Mouse (Mus musculus) hindbrain, embryonic 12.5 days (tissue): Measurements from ENCODE around the gene Rcan2. TPM values are rescaled to one million over a fixed set of nuclear protein-coding genes. Genes with fewer than 3 reads are reported as not detected.

Experiments used
- ATAC-seq: fragments of 200-750 bp; cut with Nextera tagmentation; 2 replicates; pipeline ENCODE4 v1.8.0; 2017; ENCODE audit warnings: moderate TSS enrichment; ENCODE audit not compliant: low FRiP score
- H3K27ac ChIP-seq: fragments of 300-500 bp; sonication (generic); 2 replicates; pipeline ENCODE4 v1.5.1; 2016; ENCODE audit warnings: mild to moderate bottlenecking
- H3K27me3 ChIP-seq: fragments of 300-500 bp; sonication (generic); 2 replicates; pipeline ENCODE4 v1.6.1; 2016; ENCODE audit warnings: mild to moderate bottlenecking
- H3K36me3 ChIP-seq: fragments of 300-500 bp; sonication (generic); 2 replicates; pipeline ENCODE4 v1.6.1; 2016; ENCODE audit warnings: mild to moderate bottlenecking
- H3K4me1 ChIP-seq: fragments of 300-500 bp; sonication (generic); 2 replicates; pipeline ENCODE4 v1.6.1; 2016
- H3K4me2 ChIP-seq: fragments of 300-500 bp; sonication (generic); replicated peaks from 2 replicates; pipeline ENCODE4 v1.6.1; 2016; ENCODE audit warnings: mild to moderate bottlenecking
- H3K4me3 ChIP-seq: fragments of 300-500 bp; sonication (generic); 2 replicates; pipeline ENCODE4 v1.5.1; 2016; ENCODE audit warnings: mild to moderate bottlenecking
- H3K9ac ChIP-seq: fragments of 300-500 bp; sonication (generic); 2 replicates; pipeline ENCODE4 v1.6.1; 2016; ENCODE audit warnings: mild to moderate bottlenecking, moderate library complexity
- H3K9me3 ChIP-seq: fragments of 300-500 bp; sonication (generic); replicated peaks from 2 replicates; pipeline ENCODE4 v1.6.1; 2016; ENCODE audit warnings: mild to moderate bottlenecking
- WGBS: fragments of 180-500 bp; shearing (Covaris S2); methylation state at CpG from one replicate; pipeline ENCODE4 v1.1.7; 2016; 5-methylcytosine and 5-hydroxymethylcytosine counted together
- polyA plus RNA-seq: library from polyadenylated mRNA; unstranded; fragments of >200 nt; fragmentation: Nextera tagmentation; extraction: Ambion mirVana; gene quantifications from 2 replicates; pipeline ENCODE4 v1.2.1, GENCODE M21; 2016

Rcan2 gene
- polyA plus RNA-seq, 1 experiment from 2014 or later, result 51.9 TPM

DNA sequence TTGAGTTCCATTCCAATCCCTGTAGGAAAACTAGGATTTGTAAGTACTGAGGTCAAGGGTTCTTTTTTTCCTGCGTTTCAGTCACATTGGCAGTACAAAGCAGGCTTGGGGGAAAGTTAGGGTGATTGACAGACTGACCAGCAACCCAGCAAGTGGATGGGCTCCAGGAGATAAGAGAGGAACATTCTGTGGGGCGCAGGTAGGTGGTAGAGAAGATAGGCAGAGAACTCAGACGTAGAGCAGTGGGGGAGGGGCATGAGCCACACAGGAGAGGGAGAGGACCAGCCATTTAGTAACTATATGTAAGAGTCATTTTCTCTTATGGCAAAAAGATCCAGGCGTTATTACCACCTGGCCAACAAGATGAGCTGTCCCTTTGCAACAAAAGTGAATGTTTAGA, 96.2 kb downstream of the Rcan2 start:
- H3K36me3 ChIP-seq, result no peaks in the 10 kb centered on the region
- H3K4me2 ChIP-seq, result no peak overlapping the region
- no peak overlapping the region for H3K4me3 ChIP-seq
- H3K27me3 ChIP-seq, result no peaks in the 10 kb centered on the region
- no peak overlapping the region for H3K9ac ChIP-seq
- ATAC-seq, result no peak
- H3K27ac ChIP-seq, result no peak overlapping the region
- no peaks in the 10 kb centered on the region for H3K4me1 ChIP-seq
- 65% methylated on average over 4 of the region's 4 CpGs for WGBS
- no peaks in the 10 kb centered on the region for H3K9me3 ChIP-seq

GRCm38 (mm10) chr17:43899405-43900092, 98.4 kb downstream of the Rcan2 start:
- ATAC-seq, result no peak
- H3K4me3 ChIP-seq, result no peak overlapping the region

GRCm38 (mm10) chr17:43900133-43900532, 99.0 kb downstream of the Rcan2 start:
- Histone ChIP-seq H3K4me3 (no peak overlapping the region), H3K27ac (no peak overlapping the region), H3K4me2 (no peak overlapping the region), H3K9me3 (no peaks in the 10 kb centered on the region), H3K27me3 (no peaks in the 10 kb centered on the region), H3K36me3 (no peaks in the 10 kb centered on the region), H3K4me1 (no peaks in the 10 kb centered on the region), H3K9ac (no peak overlapping the region)
- 88% methylated on average over 1 of the region's 1 CpGs for WGBS
- ATAC-seq, result no peak

More at GRCm38 (mm10) chr17:43899405-43900092, 98.4 kb downstream of the Rcan2 start:
- no peak overlapping the region for H3K27ac ChIP-seq
- no peaks in the 10 kb centered on the region for H3K4me1 ChIP-seq
- H3K9me3 ChIP-seq, result no peaks in the 10 kb centered on the region
- H3K27me3 ChIP-seq, result no peaks in the 10 kb centered on the region
- no peaks in the 10 kb centered on the region for H3K36me3 ChIP-seq
- no peak overlapping the region for H3K9ac ChIP-seq
- 83% methylated on average over 4 of the region's 4 CpGs for WGBS
- no peak overlapping the region for H3K4me2 ChIP-seq

- Histone ChIP-seq H3K36me3 (no peaks in the 10 kb centered on the region), H3K9me3 (no peaks in the 10 kb centered on the region), H3K9ac (no peak overlapping the region), H3K4me1 (no peaks in the 10 kb centered on the region), H3K27me3 (no peaks in the 10 kb centered on the region), H3K27ac (no peak overlapping the region), H3K4me3 (no peak overlapping the region), H3K4me2 (no peak overlapping the region)
- ATAC-seq, result no peak
- WGBS, result 84% methylated on average over 3 of the region's 3 CpGs
These were observed 100.3 kb downstream of the Rcan2 start for GRCm38 (mm10) chr17:43901474-43901873.

DNA sequence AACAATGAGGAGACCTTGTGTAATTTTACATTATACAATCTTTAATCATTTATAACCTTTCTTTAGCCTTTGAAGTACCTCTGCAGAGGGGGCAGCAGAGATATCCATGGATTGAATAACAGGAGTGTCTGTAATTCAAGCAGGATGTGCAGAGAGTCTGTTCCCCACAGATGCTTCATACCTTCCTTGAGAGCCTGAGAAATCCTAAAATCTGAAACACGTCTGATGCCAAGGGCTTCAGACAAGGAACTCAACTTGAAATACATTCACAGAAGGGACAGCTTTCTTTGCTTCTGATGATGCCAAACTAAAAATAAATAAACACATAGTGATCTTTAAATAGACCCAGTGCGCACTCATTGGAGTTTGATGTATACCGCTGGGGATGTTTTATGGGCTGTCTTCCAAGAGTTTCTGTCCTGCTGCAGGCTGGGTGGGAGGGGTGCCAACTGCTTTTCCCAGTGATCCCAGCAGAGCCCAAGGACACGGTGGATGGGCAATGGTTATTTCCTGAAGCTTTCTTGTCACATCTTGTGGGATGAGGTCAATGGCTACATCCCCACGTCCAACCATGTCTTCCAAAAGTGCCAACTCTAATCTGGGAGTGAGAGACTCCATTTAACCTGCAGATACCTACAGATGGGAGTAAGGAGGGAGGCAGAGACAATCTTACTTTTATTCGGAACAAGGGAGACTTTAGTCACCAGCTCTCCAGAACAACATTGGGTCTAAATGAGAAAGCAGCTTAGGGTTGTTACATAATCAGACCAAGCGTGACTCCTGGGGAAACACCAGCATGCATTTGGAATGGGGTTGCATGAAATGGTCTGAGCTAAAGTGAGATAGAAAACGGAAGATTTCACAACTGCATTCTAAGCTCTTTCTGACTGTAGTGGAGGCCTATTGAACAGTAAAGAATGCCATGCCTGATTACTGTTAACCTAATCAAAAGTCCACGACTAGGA, 102.9 kb downstream of the Rcan2 start:
- Histone ChIP-seq H3K4me2 (no peak overlapping the region), H3K4me3 (no peak overlapping the region), H3K27me3 (no peaks in the 10 kb centered on the region), H3K36me3 (no peaks in the 10 kb centered on the region), H3K9me3 (no peaks in the 10 kb centered on the region), H3K27ac (no peak overlapping the region), H3K4me1 (no peaks in the 10 kb centered on the region), H3K9ac (no peak overlapping the region)
- 82% methylated on average over 9 of the region's 9 CpGs for WGBS
- ATAC-seq, result no peak

- no peak overlapping the region for H3K9ac ChIP-seq
- H3K36me3 ChIP-seq, result no peaks in the 10 kb centered on the region
- no peak overlapping the region for H3K4me3 ChIP-seq
- WGBS, result 94% methylated on average over 7 of the region's 7 CpGs
- no peaks in the 10 kb centered on the region for H3K4me1 ChIP-seq
- no peak for ATAC-seq
- no peak overlapping the region for H3K4me2 ChIP-seq
- no peak overlapping the region for H3K27ac ChIP-seq
- H3K9me3 ChIP-seq, result no peaks in the 10 kb centered on the region
- H3K27me3 ChIP-seq, result no peaks in the 10 kb centered on the region
These were observed 103.7 kb downstream of the Rcan2 start for GRCm38 (mm10) chr17:43904896-43905295.

GRCm38 (mm10) chr17:43906728-43907127, 105.6 kb downstream of the Rcan2 start:
- H3K4me3 ChIP-seq, result no peak overlapping the region

DNA sequence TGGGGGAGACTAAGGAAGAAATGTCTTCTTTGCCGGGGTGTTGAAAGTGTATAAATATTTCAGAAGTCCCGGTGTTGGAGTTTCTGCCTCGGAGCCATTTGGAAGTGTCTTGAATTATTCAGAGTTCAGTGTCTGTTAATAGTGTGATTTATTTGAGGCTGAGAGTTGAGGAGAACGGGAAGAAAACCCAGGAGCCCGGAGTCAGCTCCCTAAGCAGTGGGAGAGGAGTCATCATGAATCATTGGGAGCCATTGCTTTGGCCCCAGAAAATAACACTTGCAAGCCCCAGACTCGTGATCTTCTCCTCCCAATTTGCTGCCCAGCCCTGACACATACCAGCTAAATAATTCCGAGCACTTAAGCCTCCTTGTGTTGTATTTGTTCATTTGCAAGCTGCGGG, 115.0 kb downstream of the Rcan2 start:
- no peak overlapping the region for H3K27ac ChIP-seq

More at GRCm38 (mm10) chr17:43906728-43907127, 105.6 kb downstream of the Rcan2 start:
- H3K9ac ChIP-seq, result no peak overlapping the region
- H3K36me3 ChIP-seq, result no peaks in the 10 kb centered on the region
- no peak for ATAC-seq
- H3K4me2 ChIP-seq, result no peak overlapping the region
- H3K9me3 ChIP-seq, result no peaks in the 10 kb centered on the region
- H3K27me3 ChIP-seq, result no peaks in the 10 kb centered on the region
- no peaks in the 10 kb centered on the region for H3K4me1 ChIP-seq
- no peak overlapping the region for H3K27ac ChIP-seq

DNA sequence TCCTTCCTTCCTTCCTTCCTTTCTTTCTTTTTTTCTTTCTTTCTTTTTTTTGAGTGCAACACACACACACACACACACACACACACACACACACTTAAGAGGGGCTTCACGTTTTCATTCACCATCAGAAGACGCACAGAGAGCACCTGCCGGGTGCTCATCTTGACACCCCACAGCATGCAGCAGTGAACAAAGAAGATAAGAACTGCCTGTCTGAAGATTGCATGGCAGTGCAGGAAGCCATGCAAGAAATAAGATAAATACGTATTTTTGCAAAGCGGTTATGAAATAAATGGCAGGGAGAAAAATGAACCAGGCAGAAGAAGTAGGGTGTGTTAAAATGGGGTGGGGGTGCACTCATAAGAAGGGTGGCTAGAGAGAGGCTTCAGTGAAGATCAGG, 116.0 kb downstream of the Rcan2 start:
- Histone ChIP-seq H3K27ac (no peak overlapping the region), H3K9ac (no peak overlapping the region), H3K9me3 (0 out of 2 replicates have a peak, but pooled peaks cover 3% of the 10 kb centered on the region), H3K4me1 (no peaks in the 10 kb centered on the region), H3K36me3 (no peaks in the 10 kb centered on the region), H3K27me3 (no peaks in the 10 kb centered on the region), H3K4me2 (no peak overlapping the region), H3K4me3 (no peak overlapping the region)
- 80% methylated on average over 5 of the region's 5 CpGs for WGBS
- no peak for ATAC-seq

More for the DNA sequence above, 115.0 kb downstream of the Rcan2 start:
- Histone ChIP-seq H3K4me2 (no peak overlapping the region), H3K9me3 (0 out of 2 replicates have a peak, but pooled peaks cover 3% of the 10 kb centered on the region), H3K27me3 (no peaks in the 10 kb centered on the region), H3K4me3 (no peak overlapping the region), H3K4me1 (no peaks in the 10 kb centered on the region), H3K36me3 (no peaks in the 10 kb centered on the region), H3K9ac (no peak overlapping the region)
- 82% methylated on average over 8 of the region's 8 CpGs for WGBS
- ATAC-seq, result no peak

DNA sequence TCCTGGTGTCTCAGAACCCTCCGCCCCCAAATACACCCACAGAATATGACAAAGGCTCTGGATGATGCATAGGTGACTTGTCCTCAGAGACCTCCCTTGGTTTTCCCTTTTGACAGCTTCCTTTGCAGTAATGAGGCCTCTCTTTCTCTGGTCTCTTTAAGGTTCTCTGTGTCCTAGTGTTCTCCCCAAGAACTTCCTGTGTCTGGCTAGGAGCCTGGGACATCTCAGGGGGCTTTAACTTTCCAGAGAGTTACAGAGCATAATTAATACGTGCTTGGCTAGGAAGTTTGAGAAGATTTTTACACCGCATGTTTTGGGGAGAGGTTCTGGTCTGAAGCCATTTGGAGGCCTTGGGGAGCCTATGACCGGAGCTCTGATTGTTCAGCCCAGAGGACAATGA, 128.7 kb downstream of the Rcan2 start:
- no peak for ATAC-seq
- no peak overlapping the region for H3K4me3 ChIP-seq
- 91% methylated on average over 4 of the region's 4 CpGs for WGBS

GRCm38 (mm10) chr17:43931731-43932130, 130.6 kb downstream of the Rcan2 start:
- Histone ChIP-seq H3K9me3 (no peaks in the 10 kb centered on the region), H3K27ac (no peak overlapping the region), H3K4me2 (no peak overlapping the region), H3K27me3 (no peaks in the 10 kb centered on the region), H3K36me3 (no peaks in the 10 kb centered on the region), H3K9ac (no peak overlapping the region), H3K4me3 (no peak overlapping the region), H3K4me1 (no peaks in the 10 kb centered on the region)
- WGBS, result 96% methylated on average over 11 of the region's 11 CpGs
- no peak for ATAC-seq

More for the DNA sequence above, 128.7 kb downstream of the Rcan2 start:
- Histone ChIP-seq H3K4me2 (no peak overlapping the region), H3K27me3 (no peaks in the 10 kb centered on the region), H3K9ac (no peak overlapping the region), H3K27ac (no peak overlapping the region), H3K4me1 (no peaks in the 10 kb centered on the region), H3K9me3 (no peaks in the 10 kb centered on the region), H3K36me3 (no peaks in the 10 kb centered on the region)

DNA sequence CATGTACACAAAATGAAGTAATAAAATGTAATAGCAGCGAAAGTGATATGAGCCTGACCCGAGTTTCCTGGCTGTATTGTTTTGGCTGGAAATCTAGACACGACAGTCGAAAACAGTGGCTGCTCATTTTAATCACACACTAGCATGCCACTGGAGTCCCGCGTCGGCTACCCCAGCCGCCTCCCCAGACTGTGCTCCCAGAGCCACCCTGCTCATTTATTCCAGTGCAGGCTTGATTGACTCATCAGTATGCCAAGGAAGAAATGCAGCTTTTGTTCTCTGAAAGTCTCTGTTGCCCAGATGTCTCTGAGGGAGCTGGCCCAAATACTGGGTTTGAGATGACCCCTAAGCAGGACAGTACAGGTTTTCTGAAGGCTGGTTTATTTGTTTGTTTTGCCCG, 132.9 kb downstream of the Rcan2 start:
- 64% methylated on average over 9 of the region's 9 CpGs for WGBS
- H3K27me3 ChIP-seq, result no peaks in the 10 kb centered on the region
- H3K4me3 ChIP-seq, result no peak overlapping the region
- ATAC-seq, result peak; percentile 73
- no peak overlapping the region for H3K27ac ChIP-seq
- H3K9ac ChIP-seq, result no peak overlapping the region
- H3K4me2 ChIP-seq, result no peak overlapping the region
- no peaks in the 10 kb centered on the region for H3K9me3 ChIP-seq
- H3K36me3 ChIP-seq, result no peaks in the 10 kb centered on the region
- H3K4me1 ChIP-seq, result no peaks in the 10 kb centered on the region
